Mouse (Mus musculus) megakaryocyte, embryonic 14.5 days (primary cell): Measurements from ENCODE around the gene Ccdc85b. TPM values are rescaled to one million over a fixed set of nuclear protein-coding genes. Genes with fewer than 3 reads are reported as not detected.
A peak's percentile ranks its signal among the peaks of the same experiment; 100 is the strongest.

Experiments
- H3K27me3 ChIP-seq: replicated peaks from 2 replicates; pipeline ENCODE3; 2012; ENCODE audit warnings: inconsistent platforms
- H3K36me3 ChIP-seq: replicated peaks from 2 replicates; pipeline ENCODE3; 2012; ENCODE audit warnings: low read length, inconsistent platforms, mixed read lengths
- H3K4me1 ChIP-seq: 2 replicates; pipeline ENCODE4 v1.6.1; 2012; ENCODE audit warnings: inconsistent platforms
- H3K4me3 ChIP-seq: replicated peaks from 2 replicates; pipeline ENCODE3; 2012; ENCODE audit warnings: moderate library complexity, mild to moderate bottlenecking, inconsistent platforms
- H3K9me3 ChIP-seq: 2 replicates; pipeline ENCODE4 v1.6.1; 2012; ENCODE audit warnings: inconsistent platforms
- FLI1 ChIP-seq: IDR thresholded peaks from 2 replicates; pipeline ENCODE4 v1.6.1; 2012; ENCODE audit warnings: low read length, inconsistent platforms, mixed read lengths
- GATA1 ChIP-seq: IDR thresholded peaks from 3 replicates; pipeline ENCODE4 v1.6.1; 2012; ENCODE audit warnings: mixed read lengths, low read length, inconsistent platforms, borderline replicate concordance
- polyA plus RNA-seq: library from polyadenylated mRNA; stranded (reverse); fragments of >175 nt; gene quantifications from 2 replicates; pipeline ENCODE4 v1.2.3, GENCODE M21; 2012; ENCODE audit warnings: low replicate concordance; ENCODE audit not compliant: insufficient read depth

The Ccdc85b gene
- polyA plus RNA-seq, 1 experiment, result 12.3 TPM

DNA sequence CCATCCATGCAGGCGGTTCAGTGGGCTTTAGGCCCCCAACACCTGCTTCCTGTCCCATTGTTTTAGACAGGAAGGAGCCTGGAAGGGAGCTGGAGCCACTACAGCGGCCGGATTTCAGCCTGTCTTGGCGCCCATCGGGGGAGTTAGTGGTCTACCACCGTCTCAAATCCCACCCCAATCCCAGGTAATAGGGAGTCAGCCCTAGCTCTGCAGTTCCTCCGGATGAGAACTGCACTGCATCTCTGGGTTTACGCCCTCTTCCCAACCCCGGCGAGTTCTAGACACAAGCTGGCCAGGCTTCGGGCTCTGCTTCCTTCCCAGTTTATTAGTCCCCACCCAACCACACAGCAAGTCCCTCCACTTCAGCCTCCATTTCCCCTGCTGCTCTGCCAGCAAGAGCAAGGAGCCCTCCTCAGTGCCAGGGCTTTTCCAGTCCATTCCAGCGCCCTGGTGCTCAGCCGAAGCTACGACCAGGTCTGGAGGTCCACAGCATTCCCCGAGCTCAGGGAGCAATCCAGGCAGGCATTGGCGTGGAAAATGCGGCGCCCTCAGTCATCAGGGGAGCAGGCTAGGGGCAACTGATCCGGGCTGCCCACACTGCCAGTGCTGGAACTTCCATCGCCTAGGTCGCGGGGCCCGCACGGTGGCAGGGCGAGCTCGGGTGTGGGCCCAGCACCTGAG lies 1.3 kb downstream of the Ccdc85b start:
- peaks cover 20% of the 10 kb centered on the region for H3K36me3 ChIP-seq
- H3K9me3 ChIP-seq, result no peaks in the 10 kb centered on the region
- peak overlapping the region; percentile 97 for H3K4me3 ChIP-seq
- H3K4me1 ChIP-seq, result peaks cover 56% of the 10 kb centered on the region
- H3K27me3 ChIP-seq, result peaks cover 4% of the 10 kb centered on the region
- TF ChIP-seq GATA1, result no peak
- TF ChIP-seq FLI1, result no peak

- peaks cover 50% of the 10 kb centered on the region for H3K4me1 ChIP-seq
- peaks cover 9% of the 10 kb centered on the region for H3K27me3 ChIP-seq
- H3K9me3 ChIP-seq, result no peaks in the 10 kb centered on the region
- peaks cover 20% of the 10 kb centered on the region for H3K36me3 ChIP-seq
- TF ChIP-seq GATA1, result no peak
- no peak for TF ChIP-seq FLI1
- H3K4me3 ChIP-seq, result peak overlapping the region; percentile 72
Measured at GRCm38 (mm10) chr19:5455568-5455967, 2.1 kb downstream of the Ccdc85b start.

- Histone ChIP-seq H3K4me3 (no peak overlapping the region), H3K9me3 (no peaks in the 10 kb centered on the region), H3K36me3 (peaks cover 20% of the 10 kb centered on the region), H3K27me3 (peaks cover 14% of the 10 kb centered on the region), H3K4me1 (peaks cover 53% of the 10 kb centered on the region)
- TF ChIP-seq FLI1 (no peak), GATA1 (no peak)
Measured at GRCm38 (mm10) chr19:5455037-5455436, 2.7 kb downstream of the Ccdc85b start.

DNA sequence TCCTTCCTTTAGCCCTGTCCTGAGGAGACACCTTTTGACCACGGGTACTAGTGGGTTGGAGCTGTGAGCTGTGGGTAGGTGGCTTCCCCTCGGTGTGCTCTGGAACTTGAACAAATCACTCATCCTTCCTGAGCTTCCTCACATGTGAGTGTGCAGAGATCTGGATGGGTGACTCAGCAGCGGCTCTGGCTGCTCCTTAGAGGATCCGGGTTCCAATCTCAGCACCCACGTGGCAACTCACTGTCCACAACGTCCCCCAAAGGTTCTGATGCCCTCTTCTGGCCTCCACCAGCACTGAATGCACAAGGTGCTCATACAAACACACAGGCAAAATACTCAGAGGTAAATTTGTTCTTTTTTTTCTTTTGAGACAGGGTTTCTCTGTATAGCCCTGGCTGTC lies 5.9 kb downstream of the Ccdc85b start:
- H3K4me3 ChIP-seq, result no peak overlapping the region
- no peaks in the 10 kb centered on the region for H3K9me3 ChIP-seq
- TF ChIP-seq FLI1, result no peak
- TF ChIP-seq GATA1, result no peak
- peaks cover 20% of the 10 kb centered on the region for H3K36me3 ChIP-seq
- H3K27me3 ChIP-seq, result peaks cover 44% of the 10 kb centered on the region
- H3K4me1 ChIP-seq, result peaks cover 64% of the 10 kb centered on the region

- TF ChIP-seq GATA1 (no peak), FLI1 (no peak)
- Histone ChIP-seq H3K4me1 (peaks cover 50% of the 10 kb centered on the region), H3K9me3 (no peaks in the 10 kb centered on the region), H3K27me3 (peaks cover 64% of the 10 kb centered on the region), H3K36me3 (peaks cover 11% of the 10 kb centered on the region), H3K4me3 (no peak overlapping the region)
Measured at GRCm38 (mm10) chr19:5449673-5450072, 8.0 kb downstream of the Ccdc85b start.

GRCm38 (mm10) chr19:5448354-5449150 lies 9.1 kb downstream of the Ccdc85b start:
- Histone ChIP-seq H3K36me3 (no peaks in the 10 kb centered on the region), H3K4me3 (peak overlapping the region; percentile 93), H3K4me1 (peaks cover 51% of the 10 kb centered on the region), H3K27me3 (peaks cover 72% of the 10 kb centered on the region), H3K9me3 (no peaks in the 10 kb centered on the region)
- TF ChIP-seq FLI1 (no peak), GATA1 (no peak)

DNA sequence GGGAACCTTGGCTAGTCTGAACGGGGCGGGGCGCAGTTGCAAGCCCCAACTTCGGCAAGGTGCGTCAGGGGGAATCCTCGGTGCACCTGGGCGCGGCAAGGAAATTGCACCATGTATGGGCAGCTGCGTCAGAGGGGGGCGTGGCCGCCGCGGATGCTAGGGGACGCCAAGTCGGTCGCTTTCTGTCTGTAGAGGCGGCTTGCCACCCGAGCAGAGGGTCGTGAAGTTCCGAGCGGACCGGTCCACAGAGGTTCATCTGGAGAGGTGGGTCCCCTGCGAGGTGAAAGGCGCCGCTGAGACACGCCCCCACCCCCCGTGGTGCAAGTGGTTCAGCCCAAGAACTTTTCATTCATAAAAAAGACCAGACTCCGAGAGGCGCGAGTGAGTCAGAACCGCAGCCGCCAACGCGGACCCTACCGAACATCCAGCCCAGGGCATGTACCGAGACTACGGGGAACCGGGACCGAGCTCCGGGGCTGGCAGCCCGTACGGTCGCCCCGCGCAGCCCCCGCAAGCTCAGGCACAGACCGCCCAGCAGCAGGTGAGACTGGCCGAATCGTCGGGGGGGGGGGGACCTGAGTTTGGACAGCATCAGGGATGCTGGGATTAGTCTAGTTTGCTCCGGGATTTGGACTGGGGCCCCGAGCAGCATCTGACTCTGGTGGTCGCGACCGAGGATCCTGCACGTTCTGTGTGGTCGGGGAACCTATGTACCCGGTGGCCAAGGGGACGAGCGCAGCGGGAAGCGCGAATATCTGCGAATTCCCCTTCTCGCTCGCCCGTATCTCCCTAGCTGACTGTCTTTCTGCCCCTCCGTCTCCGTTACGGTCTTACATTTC lies 10.0 kb downstream of the Ccdc85b start, which contains the start of gene Fosl1:
TSS of gene Fosl1 (plus strand) at position 33 of the 839 bp plus-strand sequence.
- peak within 1 kb of the TSS; percentile 93 for H3K4me3 ChIP-seq
- no peaks in the 10 kb centered on the region for H3K9me3 ChIP-seq
- peaks cover 51% of the 10 kb centered on the region for H3K4me1 ChIP-seq
- TF ChIP-seq FLI1 (no peak), GATA1 (no peak)
- H3K27me3 ChIP-seq, result peaks cover 72% of the 10 kb centered on the region
- no peaks in the 10 kb centered on the region for H3K36me3 ChIP-seq

DNA sequence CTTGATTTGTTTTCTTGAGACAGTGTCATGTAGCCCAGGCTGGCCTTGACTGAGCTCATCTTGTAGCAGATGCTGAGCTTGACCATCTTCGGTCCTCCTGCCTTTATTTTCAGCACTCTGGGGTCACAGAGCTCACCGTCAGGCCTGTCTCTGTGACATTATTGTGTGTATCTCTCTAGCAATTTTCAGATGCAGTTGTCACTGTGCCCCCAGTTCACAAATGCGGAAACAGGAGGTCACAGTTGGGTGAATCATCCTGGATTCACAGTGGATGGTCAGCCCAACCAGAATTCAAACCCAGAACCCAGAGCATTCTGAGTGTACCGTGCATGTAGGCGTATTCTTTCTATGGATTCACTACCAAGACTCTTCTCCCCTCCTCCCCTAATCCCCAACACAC lies 11.9 kb downstream of the Ccdc85b start:
- Histone ChIP-seq H3K9me3 (no peaks in the 10 kb centered on the region), H3K27me3 (peaks cover 66% of the 10 kb centered on the region), H3K36me3 (no peaks in the 10 kb centered on the region), H3K4me3 (no peak overlapping the region), H3K4me1 (peaks cover 46% of the 10 kb centered on the region)
- no peak for TF ChIP-seq GATA1
- TF ChIP-seq FLI1, result no peak

GRCm38 (mm10) chr19:5444954-5445353 lies 12.7 kb downstream of the Ccdc85b start:
- H3K9me3 ChIP-seq, result peaks cover 7% of the 10 kb centered on the region
- TF ChIP-seq FLI1, result no peak
- no peak for TF ChIP-seq GATA1
- H3K4me1 ChIP-seq, result peaks cover 40% of the 10 kb centered on the region
- no peak overlapping the region for H3K4me3 ChIP-seq
- peaks cover 63% of the 10 kb centered on the region for H3K27me3 ChIP-seq
- H3K36me3 ChIP-seq, result no peaks in the 10 kb centered on the region

GRCm38 (mm10) chr19:5444371-5444908 lies 13.3 kb downstream of the Ccdc85b start:
- peaks cover 11% of the 10 kb centered on the region for H3K9me3 ChIP-seq
- H3K4me3 ChIP-seq, result no peak overlapping the region
- H3K36me3 ChIP-seq, result no peaks in the 10 kb centered on the region
- H3K4me1 ChIP-seq, result peaks cover 35% of the 10 kb centered on the region
- H3K27me3 ChIP-seq, result peaks cover 58% of the 10 kb centered on the region
- TF ChIP-seq GATA1, result no peak
- TF ChIP-seq FLI1, result no peak
